Mouse (Mus musculus) cerebellum, adult (tissue): ENCODE measurements at regions not wholly inside any gene's neighbourhood (a gene's known extent, or its start where the extent isn't known, plus 50 kb on each side); places are given as distances from the start of the nearest gene placed in this dataset.

Experiments
- ATAC-seq: cut with Nextera tagmentation; 2 replicates; pipeline ENCODE4 v1.9.2; 2017; ENCODE audit warnings: mild to moderate bottlenecking, moderate library complexity, mixed read lengths; ENCODE audit not compliant: insufficient number of reproducible peaks, low FRiP score, low TSS enrichment

DNA sequence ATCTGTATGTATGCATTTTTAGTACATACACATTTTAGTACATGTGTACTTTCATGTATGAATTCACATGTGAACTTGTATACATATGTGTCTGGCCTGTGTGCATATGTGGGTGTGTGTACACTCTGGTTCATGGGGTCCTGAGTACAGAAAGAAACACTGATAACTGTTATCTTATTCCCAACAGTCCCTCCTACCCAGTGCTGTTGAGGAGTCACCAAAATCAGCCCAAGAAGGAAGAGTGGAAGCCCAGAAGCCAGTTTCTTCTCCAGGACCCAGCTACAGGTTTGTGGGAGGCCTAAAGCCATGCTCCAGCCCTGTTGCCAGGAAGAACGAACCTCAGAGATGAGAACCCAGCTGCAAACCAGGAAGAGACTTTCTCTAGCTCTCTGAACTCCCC lies 53.6 kb upstream of the Irf2bp2 start:
- ATAC-seq, result no peak

DNA sequence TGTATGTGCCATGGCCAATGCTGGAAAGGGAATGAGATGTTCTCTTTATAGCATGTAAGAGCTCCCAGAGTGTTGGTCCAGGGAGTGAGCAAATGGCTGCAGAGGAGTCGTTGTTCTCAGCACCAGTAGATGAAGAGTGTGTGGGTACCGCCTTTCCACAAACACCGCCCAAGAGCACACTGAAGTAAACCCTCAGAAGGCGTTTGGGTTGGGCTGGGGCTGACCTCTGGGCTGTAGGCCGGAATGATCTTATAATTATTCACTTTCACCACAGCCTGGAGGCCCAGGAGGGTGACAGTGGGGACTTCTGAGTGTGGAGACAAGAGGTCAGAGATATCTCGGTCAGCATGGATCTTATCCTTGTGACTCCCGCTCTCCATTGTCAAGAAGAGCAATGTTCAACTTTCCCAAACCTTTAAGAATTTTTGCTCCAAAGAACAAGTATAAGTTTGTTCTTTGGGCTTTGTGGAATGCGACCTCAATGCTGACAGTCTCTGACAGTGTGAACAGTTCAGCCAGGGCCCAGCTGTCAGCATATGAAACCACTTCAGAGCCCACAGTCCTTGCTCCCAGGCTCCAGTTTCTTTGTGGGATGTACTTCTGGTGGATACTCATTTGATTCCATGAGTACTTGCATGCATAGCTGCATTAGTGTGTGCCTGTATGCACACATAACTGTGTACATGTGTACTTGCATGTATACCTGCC lies 53.0 kb upstream of the Irf2bp2 start:
- no peak for ATAC-seq

DNA sequence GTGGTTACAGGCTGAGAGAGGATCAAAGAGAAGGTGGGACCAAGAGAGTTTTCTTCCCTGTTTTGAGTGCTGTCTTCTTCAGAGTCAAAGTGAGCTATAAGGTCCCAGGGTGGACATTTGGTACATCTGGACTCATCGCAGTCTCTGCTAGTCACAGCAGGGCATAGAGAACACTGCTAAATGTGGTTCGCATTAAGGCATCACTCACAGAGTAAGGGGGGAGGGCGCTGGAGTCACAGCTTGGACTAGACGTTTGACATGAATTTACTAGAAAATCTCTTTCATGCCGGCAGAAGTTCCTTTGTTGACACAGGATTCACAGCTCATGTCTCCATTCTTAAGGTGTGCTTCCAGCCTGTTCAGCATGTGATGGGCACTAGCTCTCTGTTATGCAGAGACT lies 50.4 kb upstream of the Irf2bp2 start:
- ATAC-seq, result no peak
